Mouse (Mus musculus) midbrain, embryonic 15.5 days (tissue): ENCODE data around the gene Dpf1. TPM values are rescaled to one million over a fixed set of nuclear protein-coding genes. Genes with fewer than 3 reads are reported as not detected.

Experiments
- ATAC-seq: fragments of 200-750 bp; cut with Nextera tagmentation; replicated peaks from 2 replicates; pipeline ENCODE4 v1.8.0; 2017; ENCODE audit warnings: moderate TSS enrichment
- H3K27ac ChIP-seq: fragments of 300-500 bp; sonication (generic); 2 replicates; pipeline ENCODE4 v1.5.1; 2015; ENCODE audit warnings: mild to moderate bottlenecking, inconsistent platforms
- H3K27me3 ChIP-seq: fragments of 300-500 bp; sonication (generic); replicated peaks from 2 replicates; pipeline ENCODE4 v1.6.1; 2015; ENCODE audit warnings: inconsistent platforms
- H3K36me3 ChIP-seq: fragments of 300-500 bp; sonication (generic); replicated peaks from 2 replicates; pipeline ENCODE4 v1.6.1; 2015; ENCODE audit warnings: inconsistent platforms
- H3K4me1 ChIP-seq: fragments of 300-500 bp; sonication (generic); 2 replicates; pipeline ENCODE4 v1.6.1; 2015; ENCODE audit warnings: inconsistent platforms
- H3K4me2 ChIP-seq: fragments of 300-500 bp; sonication (generic); 2 replicates; pipeline ENCODE4 v1.6.1; 2015; ENCODE audit warnings: inconsistent platforms, mild to moderate bottlenecking, moderate library complexity
- H3K4me3 ChIP-seq: fragments of 300-500 bp; sonication (generic); 2 replicates; pipeline ENCODE4 v1.5.1; 2015; ENCODE audit warnings: mild to moderate bottlenecking, inconsistent platforms
- H3K9ac ChIP-seq: fragments of 300-500 bp; sonication (generic); 2 replicates; pipeline ENCODE4 v1.6.1; 2015; ENCODE audit warnings: mild to moderate bottlenecking, inconsistent platforms
- H3K9me3 ChIP-seq: fragments of 300-500 bp; sonication (generic); 2 replicates; pipeline ENCODE4 v1.6.1; 2016; ENCODE audit warnings: inconsistent platforms
- WGBS: fragments of 180-500 bp; shearing (Covaris S2); methylation state at CpG from one replicate; pipeline ENCODE4 v1.1.7; 2015; ENCODE audit warnings: mixed read lengths; 5-methylcytosine and 5-hydroxymethylcytosine counted together
- polyA plus RNA-seq: library from polyadenylated mRNA; unstranded; fragments of >200 nt; fragmentation: Nextera tagmentation; extraction: Ambion mirVana; gene quantifications from 2 replicates; pipeline ENCODE4 v1.2.1, GENCODE M21; 2015

Gene Dpf1
- polyA plus RNA-seq, 1 experiment from 2014 or later: 256 TPM

- H3K36me3 ChIP-seq: no peaks in the 10 kb centered on the region
- H3K4me2 ChIP-seq: no peak overlapping the region
- H3K27me3 ChIP-seq: peaks cover 30% of the 10 kb centered on the region
- H3K9me3 ChIP-seq: no peaks in the 10 kb centered on the region
- no peak overlapping the region for H3K27ac ChIP-seq
- peaks cover 19% of the 10 kb centered on the region for H3K4me1 ChIP-seq
- H3K9ac ChIP-seq: no peak overlapping the region
- H3K4me3 ChIP-seq: no peak overlapping the region
- no peak for ATAC-seq
Observed at GRCm38 (mm10) chr7:29279261-29279660, 24.5 kb upstream of the Dpf1 start.

- no peak for ATAC-seq
- WGBS: 95% methylated on average over 8 of the region's 8 CpGs
- no peak overlapping the region for H3K9ac ChIP-seq
- no peak overlapping the region for H3K4me2 ChIP-seq
- H3K4me1 ChIP-seq: peaks cover 19% of the 10 kb centered on the region
- H3K36me3 ChIP-seq: no peaks in the 10 kb centered on the region
- H3K27ac ChIP-seq: no peak overlapping the region
- no peak overlapping the region for H3K4me3 ChIP-seq
- H3K9me3 ChIP-seq: no peaks in the 10 kb centered on the region
- peaks cover 32% of the 10 kb centered on the region for H3K27me3 ChIP-seq
Observed at GRCm38 (mm10) chr7:29279924-29280323, 23.8 kb upstream of the Dpf1 start.

- ATAC-seq: no peak
- Histone ChIP-seq H3K27me3 (peaks cover 32% of the 10 kb centered on the region), H3K4me3 (peak overlapping the region; percentile 64), H3K4me1 (peaks cover 19% of the 10 kb centered on the region), H3K27ac (no peak overlapping the region), H3K4me2 (peak overlapping the region; percentile 98), H3K9ac (peak overlapping the region; percentile 78; the same call in 1 of the 2 replicates), H3K36me3 (no peaks in the 10 kb centered on the region), H3K9me3 (no peaks in the 10 kb centered on the region)
- 10% methylated on average over 13 of the region's 13 CpGs for WGBS
Observed at GRCm38 (mm10) chr7:29280801-29281200, 22.9 kb upstream of the Dpf1 start.

GRCm38 (mm10) chr7:29281201-29282073, 22.3 kb upstream of the Dpf1 start, which contains the start of gene Spint2:
Spint2 (minus strand) TSS chr7:29281912.
- H3K9me3 ChIP-seq: no peaks in the 10 kb centered on the region
- peak within 1 kb of the TSS; percentile 98 for H3K4me2 ChIP-seq
- peak within 1 kb of the TSS; percentile 78 for H3K9ac ChIP-seq
- ATAC-seq: peak; percentile 81
- no peak within 1 kb of the TSS for H3K27ac ChIP-seq
- peaks cover 19% of the 10 kb centered on the region for H3K4me1 ChIP-seq
- peaks cover 32% of the 10 kb centered on the region for H3K27me3 ChIP-seq
- WGBS: under 1% methylated on average over 80 of the region's 80 CpGs
- H3K4me3 ChIP-seq: peak within 1 kb of the TSS; percentile 64
- H3K36me3 ChIP-seq: no peaks in the 10 kb centered on the region

GRCm38 (mm10) chr7:29282074-29282554, 21.6 kb upstream of the Dpf1 start:
- WGBS: 10% methylated on average over 21 of the region's 21 CpGs
- H3K9ac ChIP-seq: peak overlapping the region; percentile 78
- no peak overlapping the region for H3K27ac ChIP-seq
- peaks cover 19% of the 10 kb centered on the region for H3K4me1 ChIP-seq
- H3K4me3 ChIP-seq: peak overlapping the region; percentile 64
- H3K36me3 ChIP-seq: no peaks in the 10 kb centered on the region
- no peaks in the 10 kb centered on the region for H3K9me3 ChIP-seq
- ATAC-seq: peak; percentile 46
- peaks cover 32% of the 10 kb centered on the region for H3K27me3 ChIP-seq
- peak overlapping the region; percentile 98 for H3K4me2 ChIP-seq

- no peak overlapping the region for H3K4me2 ChIP-seq
- no peak overlapping the region for H3K9ac ChIP-seq
- 83% methylated on average over 4 of the region's 4 CpGs for WGBS
- no peaks in the 10 kb centered on the region for H3K36me3 ChIP-seq
- H3K27ac ChIP-seq: no peak overlapping the region
- H3K4me3 ChIP-seq: no peak overlapping the region
- no peak for ATAC-seq
- no peaks in the 10 kb centered on the region for H3K9me3 ChIP-seq
- H3K27me3 ChIP-seq: peaks cover 32% of the 10 kb centered on the region
- peaks cover 23% of the 10 kb centered on the region for H3K4me1 ChIP-seq
Observed at GRCm38 (mm10) chr7:29283876-29284275, 19.9 kb upstream of the Dpf1 start.

- peaks cover 32% of the 10 kb centered on the region for H3K27me3 ChIP-seq
- 89% methylated on average over 6 of the region's 6 CpGs for WGBS
- no peak overlapping the region for H3K9ac ChIP-seq
- no peak for ATAC-seq
- no peaks in the 10 kb centered on the region for H3K36me3 ChIP-seq
- H3K27ac ChIP-seq: no peak overlapping the region
- H3K4me2 ChIP-seq: no peak overlapping the region
- H3K9me3 ChIP-seq: no peaks in the 10 kb centered on the region
- no peak overlapping the region for H3K4me3 ChIP-seq
- peaks cover 30% of the 10 kb centered on the region for H3K4me1 ChIP-seq
Observed at GRCm38 (mm10) chr7:29284523-29284922, 19.2 kb upstream of the Dpf1 start.

- Histone ChIP-seq H3K27ac (no peak overlapping the region), H3K27me3 (peaks cover 10% of the 10 kb centered on the region)
Observed at GRCm38 (mm10) chr7:29287481-29287880, 16.3 kb upstream of the Dpf1 start.

GRCm38 (mm10) chr7:29288079-29288478, 15.7 kb upstream of the Dpf1 start:
- Histone ChIP-seq H3K4me1 (peaks cover 20% of the 10 kb centered on the region), H3K9ac (no peak overlapping the region), H3K9me3 (no peaks in the 10 kb centered on the region), H3K36me3 (no peaks in the 10 kb centered on the region), H3K27ac (no peak overlapping the region), H3K4me2 (no peak overlapping the region), H3K27me3 (peaks cover 6% of the 10 kb centered on the region; the same call in 1 of the 2 replicates), H3K4me3 (no peak overlapping the region)
- WGBS: 90% methylated on average over 2 of the region's 2 CpGs
- no peak for ATAC-seq

More at GRCm38 (mm10) chr7:29287481-29287880, 16.3 kb upstream of the Dpf1 start:
- 94% methylated on average over 7 of the region's 7 CpGs for WGBS
- Histone ChIP-seq H3K4me1 (peaks cover 19% of the 10 kb centered on the region), H3K9ac (no peak overlapping the region), H3K4me2 (no peak overlapping the region), H3K4me3 (no peak overlapping the region), H3K36me3 (no peaks in the 10 kb centered on the region), H3K9me3 (no peaks in the 10 kb centered on the region)
- ATAC-seq: no peak

GRCm38 (mm10) chr7:29288942-29289638, 14.7 kb upstream of the Dpf1 start, which contains the start of gene Ppp1r14a:
Ppp1r14a (plus strand) TSS chr7:29289308.
- WGBS: 2% methylated on average over 57 of the region's 59 CpGs
- H3K36me3 ChIP-seq: no peaks in the 10 kb centered on the region
- no peaks in the 10 kb centered on the region for H3K9me3 ChIP-seq
- peaks cover 3% of the 10 kb centered on the region; the same call in 1 of the 2 replicates for H3K27me3 ChIP-seq
- peak within 1 kb of the TSS; percentile 45 for H3K9ac ChIP-seq
- H3K4me2 ChIP-seq: peak within 1 kb of the TSS; percentile 91
- peak within 1 kb of the TSS; percentile 47 for H3K4me3 ChIP-seq
- H3K27ac ChIP-seq: no peak within 1 kb of the TSS
- H3K4me1 ChIP-seq: peaks cover 24% of the 10 kb centered on the region
- peak; percentile 19; the same call in 1 of the 2 replicates for ATAC-seq

GRCm38 (mm10) chr7:29289856-29290255, 13.9 kb upstream of the Dpf1 start:
- Histone ChIP-seq H3K4me2 (peak overlapping the region; percentile 91; the same call in 1 of the 2 replicates), H3K4me3 (peak overlapping the region; percentile 47; the same call in 1 of the 2 replicates), H3K9ac (no peak overlapping the region), H3K9me3 (no peaks in the 10 kb centered on the region), H3K27me3 (no peaks in the 10 kb centered on the region; the same call in 1 of the 2 replicates), H3K36me3 (no peaks in the 10 kb centered on the region), H3K27ac (no peak overlapping the region), H3K4me1 (peaks cover 24% of the 10 kb centered on the region)
- ATAC-seq: no peak
- 84% methylated on average over 6 of the region's 6 CpGs for WGBS
